Mouse (Mus musculus) gonadal fat pad, adult 2 months (tissue): Measurements from ENCODE around the gene Ofd1. TPM values are rescaled to one million over a fixed set of nuclear protein-coding genes. Genes with fewer than 3 reads are reported as not detected.

Source experiments
- DNase-seq: peaks from one replicate; pipeline ENCODE4 v3.0.0-alpha.2; 2012; ENCODE audit warnings: low read depth
- polyA plus RNA-seq: library from polyadenylated mRNA; depleted of rRNA; stranded (reverse); fragments of >200 nt; gene quantifications from 2 replicates; pipeline ENCODE4 v1.2.3, GENCODE M21; 2012; rRNA removed

Gene Ofd1
- 2.0 and 3.2 TPM in 2 replicates for polyA plus RNA-seq

GRCm38 (mm10) chrX:166440616-166441063 lies at the start of gene Ofd1:
Ofd1 (minus strand) TSS chrX:166440704.
- no peak for DNase-seq

GRCm38 (mm10) chrX:166479365-166479983 lies 39.0 kb upstream of the Ofd1 start, which contains the start of gene Rab9:
Rab9 (minus strand) TSS chrX:166479867.
- no peak for DNase-seq

- DNase-seq, result peak; percentile 73
Measured at GRCm38 (mm10) chrX:166478631-166479364, 38.3 kb upstream of the Ofd1 start.

GRCm38 (mm10) chrX:166477393-166477792 lies 36.9 kb upstream of the Ofd1 start:
- no peak for DNase-seq

GRCm38 (mm10) chrX:166472612-166473011 lies 32.1 kb upstream of the Ofd1 start:
- DNase-seq, result no peak

- no peak for DNase-seq
Measured at GRCm38 (mm10) chrX:166468321-166468720, 27.8 kb upstream of the Ofd1 start.

GRCm38 (mm10) chrX:166455525-166455924 lies 15.0 kb upstream of the Ofd1 start:
- DNase-seq, result no peak

- DNase-seq, result no peak
Measured at GRCm38 (mm10) chrX:166454331-166454730, 13.8 kb upstream of the Ofd1 start.

GRCm38 (mm10) chrX:166453532-166453931 lies 13.0 kb upstream of the Ofd1 start:
- no peak for DNase-seq

- no peak for DNase-seq
Measured at GRCm38 (mm10) chrX:166444552-166444951, 4.0 kb upstream of the Ofd1 start.

GRCm38 (mm10) chrX:166440036-166440615 lies 378 bp downstream of the Ofd1 start, which contains the start of gene Trappc2:
Trappc2 (plus strand) TSS chrX:166440574.
- DNase-seq, result no peak

GRCm38 (mm10) chrX:166434812-166435211 lies 5.7 kb downstream of the Ofd1 start:
- DNase-seq, result no peak

- DNase-seq, result no peak
Measured at GRCm38 (mm10) chrX:166416196-166416595, 24.3 kb downstream of the Ofd1 start.

- DNase-seq, result no peak
Measured at GRCm38 (mm10) chrX:166407865-166408264, 32.6 kb downstream of the Ofd1 start.

- DNase-seq, result no peak
Measured at GRCm38 (mm10) chrX:166393753-166394152, 46.8 kb downstream of the Ofd1 start.

- no peak for DNase-seq
Measured at GRCm38 (mm10) chrX:166386656-166387055, 53.8 kb downstream of the Ofd1 start.

- DNase-seq, result no peak
Measured at GRCm38 (mm10) chrX:166384935-166385334, 55.6 kb downstream of the Ofd1 start.

GRCm38 (mm10) chrX:166383606-166384005 lies 56.9 kb downstream of the Ofd1 start:
- no peak for DNase-seq

- no peak for DNase-seq
Measured at GRCm38 (mm10) chrX:166378652-166379051, 61.9 kb downstream of the Ofd1 start.

- no peak for DNase-seq
Measured at GRCm38 (mm10) chrX:166376681-166377328, 63.7 kb downstream of the Ofd1 start.

- DNase-seq, result no peak
Measured at GRCm38 (mm10) chrX:166365458-166366213, 74.9 kb downstream of the Ofd1 start.
